Mouse (Mus musculus) midbrain, postnatal 0 days (tissue): ENCODE measurements around the gene Stat6. TPM values are rescaled to one million over a fixed set of nuclear protein-coding genes. Genes with fewer than 3 reads are reported as not detected.

Source experiments
- ATAC-seq: fragments of 200-750 bp; cut with Nextera tagmentation; 2 replicates; pipeline ENCODE4 v1.8.0; 2017; ENCODE audit warnings: moderate number of reproducible peaks, mild to moderate bottlenecking, moderate TSS enrichment, moderate library complexity; ENCODE audit not compliant: low FRiP score
- DNase-seq: peaks from one replicate; pipeline ENCODE4 v3.0.0-alpha.2; 2015; ENCODE audit warnings: low spot score
- H3K27ac ChIP-seq: fragments of 300-500 bp; sonication (generic); 2 replicates; pipeline ENCODE4 v1.5.1; 2014; ENCODE audit warnings: low read depth, mild to moderate bottlenecking, low read length, mixed read lengths
- H3K27me3 ChIP-seq: fragments of 300-500 bp; sonication (generic); 2 replicates; pipeline ENCODE4 v1.6.1; 2014; ENCODE audit warnings: low read length, control low read depth, mixed read lengths; ENCODE audit not compliant: insufficient read depth
- H3K36me3 ChIP-seq: fragments of 300-500 bp; sonication (generic); 2 replicates; pipeline ENCODE4 v1.6.1; 2014; ENCODE audit warnings: low read length, control low read depth, mixed read lengths; ENCODE audit not compliant: insufficient read depth
- H3K4me1 ChIP-seq: fragments of 300-500 bp; sonication (generic); 2 replicates; pipeline ENCODE4 v1.6.1; 2014; ENCODE audit warnings: mild to moderate bottlenecking, control low read depth, antibody characterized with exemption, low read length, mixed read lengths; ENCODE audit not compliant: insufficient read depth
- H3K4me2 ChIP-seq: fragments of 300-500 bp; sonication (generic); 2 replicates; pipeline ENCODE4 v1.6.1; 2014; ENCODE audit warnings: low read depth, mild to moderate bottlenecking, low read length, mixed read lengths; ENCODE audit not compliant: poor library complexity, severe bottlenecking
- H3K4me3 ChIP-seq: fragments of 300-500 bp; sonication (generic); 2 replicates; pipeline ENCODE4 v1.5.1; 2014; ENCODE audit warnings: low read depth, mild to moderate bottlenecking, low read length, moderate library complexity
- H3K9ac ChIP-seq: fragments of 300-500 bp; sonication (generic); replicated peaks from 2 replicates; pipeline ENCODE4 v1.6.1; 2014; ENCODE audit warnings: mild to moderate bottlenecking, low read length, moderate library complexity, mixed read lengths; ENCODE audit not compliant: poor library complexity, severe bottlenecking
- H3K9me3 ChIP-seq: fragments of 300-500 bp; sonication (generic); 2 replicates; pipeline ENCODE4 v1.6.1; 2016; ENCODE audit warnings: low read length, control low read depth
- CTCF ChIP-seq: IDR thresholded peaks from 2 replicates; pipeline ENCODE4 v1.5.1; 2016; ENCODE audit warnings: antibody characterized with exemption, mild to moderate bottlenecking
- WGBS: fragments of 180-500 bp; shearing (Covaris S2); extraction: QIAGEN DNeasy Blood & Tissue Kit; methylation state at CpG from one replicate; pipeline ENCODE4 v1.1.7; 2014; 5-methylcytosine and 5-hydroxymethylcytosine counted together
- polyA plus RNA-seq: library from polyadenylated mRNA; unstranded; fragments of >200 nt; fragmentation: Nextera tagmentation; extraction: Ambion mirVana; gene quantifications from 2 replicates; pipeline ENCODE4 v1.2.1, GENCODE M21; 2015
- total RNA-seq: library from RNA; depleted of rRNA; stranded (reverse); fragments of >200 nt; gene quantifications from 2 replicates; pipeline ENCODE4 v1.2.3, GENCODE M21; 2014

The Stat6 gene
- total and polyA plus RNA-seq, 2 experiments from 2014 or later = 3.9 to 10.2 TPM

- Histone ChIP-seq H3K9ac (no peak overlapping the region), H3K4me2 (no peak overlapping the region), H3K4me1 (0 out of 2 replicates have a peak, but pooled peaks cover 4% of the 10 kb centered on the region), H3K9me3 (no peaks in the 10 kb centered on the region), H3K36me3 (no peaks in the 10 kb centered on the region), H3K27me3 (no peaks in the 10 kb centered on the region), H3K27ac (no peak overlapping the region), H3K4me3 (no peak overlapping the region)
- ATAC-seq (no peak), DNase-seq (no peak)
- WGBS = 95% methylated on average over 3 of the region's 3 CpGs
- no peak for TF ChIP-seq CTCF
Observed at GRCm38 (mm10) chr10:127679881-127680280, 37.1 kb downstream of the Stat6 start.

- no peaks in the 10 kb centered on the region for H3K36me3 ChIP-seq
- ATAC-seq (no peak), DNase-seq (no peak)
- H3K9ac ChIP-seq = no peak overlapping the region
- no peaks in the 10 kb centered on the region for H3K9me3 ChIP-seq
- no peak overlapping the region for H3K27ac ChIP-seq
- H3K4me2 ChIP-seq = no peak overlapping the region
- TF ChIP-seq CTCF = no peak
- no peaks in the 10 kb centered on the region for H3K27me3 ChIP-seq
- 92% methylated on average over 6 of the region's 6 CpGs for WGBS
- H3K4me1 ChIP-seq = no peaks in the 10 kb centered on the region
- no peak overlapping the region for H3K4me3 ChIP-seq
Observed at GRCm38 (mm10) chr10:127682886-127683285, 40.1 kb downstream of the Stat6 start.

DNA sequence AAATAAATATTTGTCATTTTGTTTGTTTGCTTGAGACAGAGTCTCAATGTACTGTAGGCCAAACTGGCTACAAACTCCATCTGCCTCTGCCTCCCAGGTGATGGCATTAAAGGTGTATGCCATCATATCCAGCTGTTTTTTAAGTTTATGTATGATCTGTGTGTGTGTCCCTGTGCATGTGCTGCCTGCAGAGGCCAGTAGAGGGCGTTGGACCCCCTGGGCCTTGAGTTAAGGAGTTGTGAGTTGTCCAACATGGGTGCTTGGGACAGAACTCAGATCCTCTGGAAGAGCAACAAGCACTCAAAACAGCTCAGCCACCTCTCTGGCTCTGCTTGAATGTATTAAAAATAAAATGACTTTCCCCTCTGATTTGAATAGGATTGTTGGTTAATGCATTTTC lies 48.3 kb downstream of the Stat6 start:
- H3K4me1 ChIP-seq = no peaks in the 10 kb centered on the region
- WGBS = 33% methylated on average over 1 of the region's 1 CpGs
- H3K4me3 ChIP-seq = no peak overlapping the region
- no peak overlapping the region for H3K27ac ChIP-seq
- DNase-seq (no peak), ATAC-seq (no peak)
- H3K4me2 ChIP-seq = no peak overlapping the region
- peaks cover 5% of the 10 kb centered on the region for H3K36me3 ChIP-seq
- H3K9me3 ChIP-seq = no peaks in the 10 kb centered on the region
- TF ChIP-seq CTCF = no peak
- H3K9ac ChIP-seq = no peak overlapping the region
- H3K27me3 ChIP-seq = no peaks in the 10 kb centered on the region

GRCm38 (mm10) chr10:127694636-127695035 lies 51.9 kb downstream of the Stat6 start:
- no peaks in the 10 kb centered on the region for H3K27me3 ChIP-seq
- H3K9ac ChIP-seq = no peak overlapping the region
- no peaks in the 10 kb centered on the region for H3K4me1 ChIP-seq
- ATAC-seq (no peak), DNase-seq (peak; percentile 57)
- no peak overlapping the region for H3K27ac ChIP-seq
- H3K4me3 ChIP-seq = no peak overlapping the region
- 53% methylated on average over 2 of the region's 2 CpGs for WGBS
- peak; percentile 90 for TF ChIP-seq CTCF
- peaks cover 12% of the 10 kb centered on the region for H3K36me3 ChIP-seq
- no peak overlapping the region for H3K4me2 ChIP-seq
- H3K9me3 ChIP-seq = no peaks in the 10 kb centered on the region

DNA sequence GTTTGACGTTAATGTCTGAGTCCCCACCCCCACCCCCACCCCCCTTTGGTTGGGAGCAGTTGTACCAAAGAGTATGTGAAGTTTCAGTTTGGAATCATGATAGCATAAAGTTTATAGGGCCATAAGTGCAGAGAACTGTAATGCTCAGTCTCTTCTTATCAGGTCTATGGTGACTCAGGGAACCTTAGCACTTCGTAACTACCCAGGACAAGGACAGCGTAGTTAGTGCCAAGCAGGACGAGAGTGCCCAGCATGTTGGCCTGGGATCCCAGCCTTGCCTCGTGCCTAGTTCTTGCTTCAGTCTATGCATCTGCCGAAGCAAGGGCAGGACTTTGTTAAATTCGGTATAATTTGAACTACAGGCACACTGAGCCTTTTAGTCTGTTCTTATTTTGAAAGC lies 53.0 kb downstream of the Stat6 start:
- WGBS = 95% methylated on average over 7 of the region's 7 CpGs
- Histone ChIP-seq H3K4me2 (no peak overlapping the region), H3K9ac (no peak overlapping the region), H3K4me3 (no peak overlapping the region), H3K36me3 (peaks cover 12% of the 10 kb centered on the region), H3K9me3 (no peaks in the 10 kb centered on the region), H3K27me3 (no peaks in the 10 kb centered on the region), H3K4me1 (no peaks in the 10 kb centered on the region), H3K27ac (no peak overlapping the region)
- no peak for TF ChIP-seq CTCF
- no peak for DNase-seq
- no peak for ATAC-seq

DNA sequence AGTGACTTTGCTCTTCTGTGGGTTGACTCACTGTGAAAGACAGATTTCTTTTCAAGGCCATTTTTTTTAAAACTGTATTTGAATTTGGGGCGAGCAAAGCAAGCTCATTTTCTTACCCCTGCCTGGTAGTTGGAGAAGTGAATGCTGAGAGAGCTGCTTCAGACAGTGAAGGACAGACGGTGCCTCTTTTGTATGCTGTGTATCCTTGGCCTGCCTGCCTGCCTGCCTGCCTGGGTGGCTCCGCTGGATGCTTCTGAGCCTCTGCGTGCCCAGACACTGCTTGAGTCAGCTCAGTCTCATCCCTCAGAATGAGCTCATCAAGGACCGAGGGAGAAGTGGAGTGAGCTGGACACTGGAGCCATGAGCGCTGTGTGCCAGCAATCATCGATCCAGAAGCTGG lies 56.2 kb downstream of the Stat6 start:
- H3K4me1 ChIP-seq = no peaks in the 10 kb centered on the region
- no peak overlapping the region for H3K4me2 ChIP-seq
- H3K27ac ChIP-seq = no peak overlapping the region
- no peak for ATAC-seq
- no peak overlapping the region for H3K9ac ChIP-seq
- 92% methylated on average over 7 of the region's 7 CpGs for WGBS
- no peaks in the 10 kb centered on the region for H3K27me3 ChIP-seq
- DNase-seq = no peak
- H3K9me3 ChIP-seq = no peaks in the 10 kb centered on the region
- no peak overlapping the region for H3K4me3 ChIP-seq
- TF ChIP-seq CTCF = no peak
- peaks cover 10% of the 10 kb centered on the region; the same call in 1 of the 2 replicates for H3K36me3 ChIP-seq
